Mouse (Mus musculus): ENCODE measurements around the gene Cdsn. TPM values are rescaled to one million over a fixed set of nuclear protein-coding genes. Genes with fewer than 3 reads are reported as not detected.
A peak's percentile ranks its signal among the peaks of the same experiment; 100 is the strongest.
"Not testable (repeated sequence)": the region's sequence is repeated elsewhere in the genome, so short reads cannot be mapped to it uniquely, and the experiment has no call there.

Gene Cdsn
- total RNA-seq (2021): under 1 TPM; 0.29 to 0.39 TPM
- long read RNA-seq, experiment 1, transcript Cdsn-201 (2 exons, 2,678 nt): major isoform, 32 of 35 reads
- long read RNA-seq, experiment 1, partial matches to known transcripts: 0 of 35 reads
- long read RNA-seq, experiment 1, other reads (novel, unspliced or antisense): 3 of 35 reads
- long read RNA-seq, experiment 2, partial matches to known transcripts: 0 of 1 reads
- long read RNA-seq, experiment 2, other reads (novel, unspliced or antisense): 0 of 1 reads

DNA sequence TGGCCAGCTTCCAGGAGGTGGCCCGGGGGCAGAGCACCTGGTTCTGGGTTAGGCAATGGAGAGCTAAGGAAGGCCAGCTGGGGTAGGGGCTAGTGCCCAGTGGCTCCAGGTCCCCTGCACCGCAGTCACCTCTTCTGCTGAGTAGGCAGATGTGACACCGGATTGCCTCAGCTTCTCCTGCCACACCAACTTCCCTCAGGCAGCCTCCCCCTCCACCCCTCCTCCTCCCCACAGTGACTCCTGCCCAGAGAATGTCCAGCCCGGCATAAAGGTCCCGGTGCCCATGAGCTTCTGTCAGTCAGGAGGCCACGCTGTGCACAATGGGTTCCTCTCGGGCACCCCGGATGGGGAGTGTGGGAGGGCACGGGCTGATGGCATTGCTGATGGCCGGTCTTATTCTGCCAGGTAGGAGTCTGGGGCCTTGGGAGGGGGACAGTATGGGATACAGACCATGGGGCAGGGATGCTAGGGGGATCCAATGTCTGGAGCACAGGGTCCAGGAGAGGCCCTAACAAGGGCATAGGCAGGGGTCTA lies at the start of gene Cdsn:
Gene Cdsn, plus strand, starts transcription at position 248 of the 534 bp plus-strand sequence.
- DNase-seq (ENCODE audit: low spot score in 2 of 2): no peak

GRCm38 (mm10) chr17:35502226-35502625 lies 49.7 kb upstream of the Cdsn start:
- DNase-seq (ENCODE audit: low spot score in 2 of 2): no peak

DNA sequence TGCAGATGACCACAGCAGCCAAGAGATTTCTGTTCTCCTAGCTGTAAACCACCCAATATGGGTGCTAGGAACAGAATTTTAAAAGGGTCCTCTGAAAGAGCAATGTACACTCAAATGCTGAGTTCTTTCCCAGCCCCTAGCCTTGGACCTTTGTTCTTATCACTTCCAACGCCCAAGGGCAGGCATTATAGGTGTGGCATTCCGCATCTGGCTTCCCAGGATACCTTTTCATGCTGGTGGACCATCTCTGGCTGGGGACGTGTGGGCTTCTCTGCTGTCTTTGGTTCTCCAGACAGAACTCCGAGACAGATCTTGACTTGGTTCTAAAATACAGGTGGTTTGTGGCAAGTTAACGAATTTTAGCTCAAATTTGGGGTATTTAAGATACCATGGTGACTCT lies 49.2 kb upstream of the Cdsn start:
- no peak for DNase-seq (ENCODE audit: low spot score in 2 of 2)

DNA sequence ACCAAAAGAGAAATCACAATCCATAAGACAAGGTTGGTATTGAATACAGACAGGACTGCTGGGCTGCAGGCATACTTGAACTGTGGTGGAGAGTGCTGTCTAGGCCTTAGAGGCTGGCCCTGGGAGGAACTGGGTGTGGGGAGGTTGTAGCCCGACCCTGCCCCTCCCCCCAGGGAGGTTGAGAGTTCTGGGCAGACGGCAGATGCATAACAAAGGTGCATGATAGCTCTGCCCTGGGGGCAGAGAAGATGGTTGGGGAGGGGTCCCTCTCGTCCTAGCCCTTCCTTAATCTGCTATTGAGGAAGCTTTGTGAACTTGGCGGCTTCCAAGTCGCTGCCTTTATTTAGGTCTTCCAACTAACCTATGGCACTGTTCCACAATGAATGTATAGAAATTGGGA lies 48.1 kb upstream of the Cdsn start:
- DNase-seq (ENCODE audit: low spot score in 2 of 2): no peak

- DNase-seq (ENCODE audit: low spot score in 2 of 2): no peak
These were observed 47.1 kb upstream of the Cdsn start for GRCm38 (mm10) chr17:35504628-35505481.

GRCm38 (mm10) chr17:35505776-35506175 lies 46.2 kb upstream of the Cdsn start, which contains the start of gene Pou5f1:
Pou5f1 (plus strand) TSS chr17:35506018.
- DNase-seq (ENCODE audit: low spot score in 2 of 2): no peak

- no peak for DNase-seq (ENCODE audit: low spot score in 2 of 2)
These were observed 45.0 kb upstream of the Cdsn start for GRCm38 (mm10) chr17:35506881-35507280.

DNA sequence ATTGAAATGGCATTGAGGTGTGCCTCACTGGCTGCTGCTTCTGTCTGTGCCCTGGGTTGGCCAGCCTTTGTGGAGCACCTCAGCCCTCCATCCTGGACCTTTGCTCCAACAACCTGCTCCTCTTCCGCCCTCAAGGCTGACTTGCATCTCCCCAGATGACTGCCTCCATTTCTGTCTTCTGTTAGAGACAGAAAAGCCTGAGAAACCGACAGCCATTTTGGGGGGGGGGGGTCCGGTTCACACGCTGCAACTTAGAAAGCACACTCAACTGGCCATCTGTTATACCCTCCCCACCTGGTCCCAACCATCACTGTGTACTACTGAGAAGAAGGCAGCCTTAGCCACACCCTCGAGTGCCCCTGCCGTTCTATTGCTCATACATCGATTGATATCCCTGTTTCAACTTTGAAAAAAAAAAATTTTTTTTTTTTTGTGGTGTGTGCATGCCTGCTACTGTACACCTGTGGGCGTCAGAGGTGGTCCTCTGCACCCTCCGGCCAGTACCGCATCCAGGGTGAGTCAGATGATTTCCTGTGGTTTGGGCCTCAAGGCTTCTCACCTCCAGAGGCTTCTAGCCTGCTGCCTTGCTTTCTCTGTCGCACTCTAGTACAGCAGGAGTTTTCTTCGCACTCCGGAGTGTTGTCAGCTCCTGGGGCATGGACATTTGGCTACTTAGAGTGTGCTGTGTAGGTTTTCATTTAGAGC lies 44.2 kb upstream of the Cdsn start:
- DNase-seq (ENCODE audit: low spot score in 2 of 2): no peak

GRCm38 (mm10) chr17:35508279-35508678 lies 43.6 kb upstream of the Cdsn start:
- DNase-seq (ENCODE audit: low spot score in 2 of 2): not testable (repeated sequence)

DNA sequence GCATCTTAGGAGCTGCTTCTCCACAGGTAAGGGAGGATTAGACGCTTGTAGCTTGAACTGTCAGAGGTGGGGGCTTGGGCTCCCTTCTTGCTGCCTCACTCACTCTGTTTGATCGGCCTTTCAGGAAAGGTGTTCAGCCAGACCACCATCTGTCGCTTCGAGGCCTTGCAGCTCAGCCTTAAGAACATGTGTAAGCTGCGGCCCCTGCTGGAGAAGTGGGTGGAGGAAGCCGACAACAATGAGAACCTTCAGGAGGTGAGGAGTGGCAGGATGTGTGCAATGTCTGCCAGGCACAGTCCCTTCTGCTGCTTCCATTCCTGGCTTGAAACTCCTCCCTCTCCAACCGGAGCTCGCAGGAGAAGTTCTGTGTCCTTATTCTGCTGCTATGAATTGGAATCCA lies 42.6 kb upstream of the Cdsn start:
- DNase-seq (ENCODE audit: low spot score in 2 of 2): no peak

DNA sequence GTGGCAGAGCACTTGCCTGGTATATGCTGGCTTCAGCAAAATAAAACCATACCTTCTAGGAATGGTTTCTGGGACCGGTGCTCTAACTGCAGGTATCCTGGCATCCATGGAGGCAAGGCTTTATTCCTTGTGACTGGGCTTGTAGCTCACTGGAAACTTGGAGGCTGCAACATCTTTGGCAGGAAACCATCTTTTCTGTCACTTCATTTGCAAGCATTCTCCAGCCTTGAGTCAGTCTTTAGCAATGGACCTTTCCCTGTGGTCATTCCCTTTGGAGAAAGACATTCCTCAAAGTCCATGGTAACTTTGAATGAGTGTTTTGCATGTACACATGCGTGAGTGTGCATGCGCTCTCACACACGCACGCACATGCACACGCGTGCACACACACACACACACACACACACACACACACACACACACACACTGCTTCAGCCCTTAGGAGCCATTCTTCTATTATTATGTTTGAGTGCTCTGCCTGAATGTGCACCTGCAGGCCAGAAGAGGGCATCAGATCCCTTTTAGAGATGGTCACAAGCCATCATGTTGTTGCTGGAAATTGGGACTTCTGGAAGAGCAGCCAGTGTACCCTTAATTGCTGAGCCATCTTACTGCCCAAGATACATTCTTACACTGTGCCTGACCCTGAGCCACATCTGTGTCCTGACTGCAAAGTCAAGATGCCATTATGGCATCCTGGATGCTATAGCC lies 38.9 kb upstream of the Cdsn start:
- DNase-seq (ENCODE audit: low spot score in 2 of 2): no peak

DNA sequence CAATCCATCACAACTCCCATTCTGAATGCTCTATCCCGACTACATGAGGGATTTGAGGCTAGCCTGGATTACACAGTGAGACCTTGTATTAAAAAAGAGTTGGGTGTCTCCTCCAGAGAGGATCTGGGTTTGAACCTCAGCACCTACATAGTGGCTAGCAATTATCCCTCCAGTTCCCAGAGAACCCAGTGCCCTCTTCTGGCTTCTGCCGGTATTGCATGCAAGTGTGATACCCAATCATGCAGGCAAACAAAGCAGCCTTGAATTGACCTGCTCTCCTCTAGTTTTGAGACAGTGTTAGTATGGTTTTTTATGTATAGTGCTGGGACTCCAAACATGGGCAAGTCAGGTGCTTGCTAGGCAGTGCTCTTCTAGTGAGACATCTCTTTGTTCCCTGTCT lies 38.0 kb upstream of the Cdsn start:
- peak in 1 of 2 experiments; percentile 75 for DNase-seq (ENCODE audit: low spot score in 2 of 2)

DNA sequence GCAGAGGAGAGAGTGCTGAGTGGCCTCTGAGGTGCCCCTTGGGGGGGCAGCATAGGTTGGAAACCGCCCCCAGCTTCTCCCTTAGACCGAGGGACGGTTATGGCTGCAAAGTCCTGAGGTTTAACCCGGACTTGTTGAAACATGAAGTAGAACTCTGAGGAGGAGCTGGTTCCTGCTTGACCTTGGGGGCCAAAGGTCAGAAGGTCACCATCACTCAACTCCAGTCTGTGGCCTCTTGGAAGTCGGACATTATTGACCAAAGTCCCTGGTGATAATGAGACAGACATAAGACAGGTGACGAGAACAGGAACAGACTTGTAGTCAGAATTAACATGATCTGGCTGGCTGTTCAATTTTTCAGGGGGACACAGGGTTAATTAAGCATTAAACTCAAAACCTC lies 37.2 kb upstream of the Cdsn start:
- no peak for DNase-seq (ENCODE audit: low spot score in 2 of 2)

DNA sequence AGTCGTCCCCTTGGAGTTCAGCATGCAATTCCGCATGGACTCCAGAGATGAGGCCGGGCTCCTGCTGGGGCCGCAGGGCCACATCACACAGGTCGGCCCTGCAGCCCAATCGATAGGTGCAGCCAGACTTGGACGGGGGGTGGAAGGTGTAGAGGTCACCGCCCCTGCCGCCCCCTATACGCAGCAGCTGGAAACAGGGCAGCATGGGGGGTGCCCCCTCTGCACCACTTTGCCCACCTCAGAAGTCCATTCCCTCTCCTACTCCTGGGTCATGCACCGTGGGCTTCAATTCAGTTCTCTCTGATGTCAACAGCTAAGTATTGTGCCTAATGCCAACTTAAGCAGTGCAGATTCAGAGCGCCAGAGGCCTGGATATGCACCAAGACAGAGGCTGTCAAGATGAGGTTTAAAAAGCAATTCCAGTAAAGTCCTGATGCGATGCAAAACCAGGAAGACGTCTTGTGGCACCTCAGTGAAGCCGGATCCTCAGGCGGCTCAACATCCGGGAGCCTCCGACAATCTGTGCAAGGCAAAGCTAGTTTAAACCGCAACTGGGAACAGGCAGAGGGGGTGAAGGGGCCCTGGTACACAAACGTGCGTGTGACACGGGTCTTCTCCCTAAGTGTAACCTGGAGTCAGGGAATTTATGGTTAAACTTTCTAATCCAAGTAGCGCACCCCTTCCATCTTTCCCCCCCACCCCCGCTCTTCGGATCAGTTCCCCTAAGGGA lies 35.9 kb upstream of the Cdsn start:
- no peak for DNase-seq (ENCODE audit: low spot score in 2 of 2)

DNA sequence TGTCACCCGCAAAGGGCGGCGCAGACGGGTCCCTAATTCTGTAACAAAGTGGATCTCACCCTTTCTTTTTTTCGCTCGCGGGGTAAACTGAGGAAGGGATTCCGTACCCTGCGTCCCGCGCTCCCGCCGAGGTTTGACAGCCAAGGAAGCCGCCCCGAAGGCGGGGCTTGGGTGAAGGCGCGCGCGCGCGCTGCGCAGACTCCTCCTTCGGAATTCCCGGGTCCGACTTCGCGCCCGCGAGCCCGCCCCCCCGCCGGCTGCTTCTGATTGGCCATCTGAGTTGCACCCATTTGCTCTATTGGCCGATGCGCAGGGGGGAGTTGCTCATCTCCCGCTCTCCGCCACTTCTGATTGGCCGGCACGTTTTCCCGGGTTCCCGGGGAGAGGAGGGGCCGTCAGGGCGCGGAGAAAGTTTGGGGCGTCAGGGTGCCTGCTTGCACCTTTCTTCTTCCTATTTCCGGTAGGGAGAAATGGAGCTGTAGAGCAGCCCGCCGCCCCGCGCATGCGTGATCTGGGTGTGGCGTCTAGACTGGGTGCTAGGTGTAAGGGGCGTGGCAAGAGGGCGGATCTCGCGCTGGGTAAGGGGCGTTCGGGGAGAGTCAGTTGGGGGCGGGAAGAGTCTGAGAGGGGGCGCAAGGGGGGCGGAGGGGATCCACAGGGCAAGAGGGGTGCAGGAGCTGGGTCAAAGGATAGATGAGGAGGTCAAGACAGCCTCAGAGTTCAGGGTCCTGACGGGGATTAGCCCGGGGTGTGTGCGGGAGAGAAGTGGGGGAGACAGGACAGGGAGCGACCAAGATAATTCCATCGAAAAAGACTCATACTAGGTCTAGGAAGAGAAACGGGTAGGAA lies 35.1 kb upstream of the Cdsn start, which contains the start of the genes Tcf19 and Cchcr1:
Gene Tcf19, minus strand, starts transcription at position 173 of the 849 bp plus-strand sequence.
Gene Cchcr1, plus strand, starts transcription at position 449 of the 849 bp plus-strand sequence.
- peak; percentile 95 to 97 for DNase-seq (ENCODE audit: low spot score in 2 of 2)

- DNase-seq (ENCODE audit: low spot score in 2 of 2): no peak
These were observed 34.4 kb upstream of the Cdsn start for GRCm38 (mm10) chr17:35517526-35517925.

DNA sequence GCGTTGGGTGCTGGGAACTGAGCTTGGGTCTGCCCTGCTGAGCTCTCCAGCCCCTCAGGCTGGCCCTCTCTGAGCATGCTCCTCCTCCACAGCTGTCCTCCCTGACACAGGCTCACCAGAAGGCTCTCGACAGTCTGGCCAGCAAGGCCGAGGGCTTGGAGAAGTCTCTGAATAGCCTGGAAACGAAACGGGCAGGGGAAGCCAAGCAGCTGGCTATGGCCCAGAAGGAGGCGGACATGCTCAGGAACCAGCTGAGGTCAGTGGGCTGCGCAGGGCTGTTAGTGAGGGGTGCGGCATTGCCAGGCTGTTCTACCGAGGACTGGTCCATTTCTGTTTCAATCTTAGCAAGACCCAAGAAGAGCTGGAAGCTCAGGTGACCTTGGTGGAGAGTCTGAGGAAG lies 27.6 kb upstream of the Cdsn start:
- DNase-seq (ENCODE audit: low spot score in 2 of 2): no peak

GRCm38 (mm10) chr17:35526644-35527043 lies 25.3 kb upstream of the Cdsn start:
- DNase-seq (ENCODE audit: low spot score in 2 of 2): no peak

- no peak for DNase-seq (ENCODE audit: low spot score in 2 of 2)
These were observed 19.6 kb upstream of the Cdsn start for GRCm38 (mm10) chr17:35532360-35532759.

Measured in gastrocnemius, postnatal 4 days (tissue).